Mouse (Mus musculus): ENCODE measurements around the gene Gm8890.
"Not testable (repeated sequence)": the region's sequence is repeated elsewhere in the genome, so short reads cannot be mapped to it uniquely, and the experiment has no call there.

Gene Gm8890

DNA sequence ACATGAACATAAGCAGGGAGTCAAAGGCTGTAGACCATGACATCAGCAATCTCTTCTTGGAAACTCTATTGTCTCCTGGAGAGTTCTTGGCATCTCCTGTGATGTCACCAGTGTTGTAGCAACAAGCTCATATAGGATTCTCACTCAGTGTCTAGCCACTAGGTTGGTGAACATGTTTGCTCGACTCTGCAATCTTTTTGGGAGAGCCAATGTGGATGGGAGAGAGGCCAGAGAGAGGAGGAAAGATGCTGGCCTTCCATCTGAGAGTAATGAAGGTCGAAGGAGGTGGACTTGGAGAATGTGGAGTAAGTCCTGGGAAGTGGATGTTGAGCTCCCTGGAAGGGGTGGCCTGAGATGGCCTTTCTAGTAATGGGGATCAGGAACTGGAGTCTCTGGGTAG lies at the start of gene Gm8890:
TSS of gene Gm8890 (plus strand) at position 301 of the 400 bp plus-strand sequence.
- DNase-seq = not testable (repeated sequence)

DNA sequence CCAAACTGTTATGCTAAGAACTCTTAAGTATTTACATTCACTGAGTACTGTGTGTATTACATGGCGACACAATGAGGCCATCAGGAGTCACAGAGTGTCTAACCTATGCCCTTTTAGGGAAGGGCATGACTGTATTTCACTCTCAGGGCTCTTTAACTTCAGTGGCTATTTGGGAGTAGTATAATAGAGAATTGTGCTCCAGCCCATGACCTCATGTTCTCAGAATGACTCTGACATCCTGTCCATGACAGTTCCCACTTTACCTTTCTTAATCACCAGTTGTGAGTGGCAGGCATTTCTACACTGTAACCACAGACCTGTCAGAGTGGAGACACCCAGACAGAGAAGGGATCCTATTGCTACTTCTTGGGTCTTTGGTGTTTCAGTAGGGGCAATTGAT lies 388 bp downstream of the Gm8890 start:
- DNase-seq = not testable (repeated sequence)
